Mouse (Mus musculus): ENCODE measurements at regions not wholly inside any gene's neighbourhood (a gene's known extent, or its start where the extent isn't known, plus 50 kb on each side); places are given as distances from the start of the nearest gene placed in this dataset.
"Not testable (repeated sequence)": the region's sequence is repeated elsewhere in the genome, so short reads cannot be mapped to it uniquely, and the experiment has no call there.

- DNase-seq, result no peak
Observed at GRCm38 (mm10) chr5:18502831-18503230, 142.7 kb upstream of the Gnai1 start.

GRCm38 (mm10) chr5:18494305-18494704 lies 134.2 kb upstream of the Gnai1 start:
- no peak for DNase-seq

GRCm38 (mm10) chr5:18489709-18490108 lies 129.6 kb upstream of the Gnai1 start:
- no peak for DNase-seq

- no peak for DNase-seq
Observed at GRCm38 (mm10) chr5:18487076-18487772, 127.1 kb upstream of the Gnai1 start.

- DNase-seq, result no peak
Observed at GRCm38 (mm10) chr5:18484376-18484775, 124.2 kb upstream of the Gnai1 start.

GRCm38 (mm10) chr5:18478420-18478819 lies 118.3 kb upstream of the Gnai1 start:
- DNase-seq, result no peak

- DNase-seq, result no peak
Observed at GRCm38 (mm10) chr5:18477372-18478017, 117.3 kb upstream of the Gnai1 start.

GRCm38 (mm10) chr5:18472114-18472513 lies 112.0 kb upstream of the Gnai1 start:
- no peak for DNase-seq

- DNase-seq, result no peak
Observed at GRCm38 (mm10) chr5:18457771-18458170, 97.6 kb upstream of the Gnai1 start.

GRCm38 (mm10) chr5:18456196-18456595 lies 96.0 kb upstream of the Gnai1 start:
- no peak for DNase-seq

GRCm38 (mm10) chr5:18452871-18453757 lies 93.0 kb upstream of the Gnai1 start:
- DNase-seq, result not testable (repeated sequence)

- no peak for DNase-seq
Observed at GRCm38 (mm10) chr5:18449261-18449660, 89.1 kb upstream of the Gnai1 start.

GRCm38 (mm10) chr5:18448330-18448670 lies 88.1 kb upstream of the Gnai1 start:
- no peak for DNase-seq

GRCm38 (mm10) chr5:18447665-18448329 lies 87.6 kb upstream of the Gnai1 start:
- DNase-seq, result no peak

GRCm38 (mm10) chr5:18445969-18446368 lies 85.8 kb upstream of the Gnai1 start:
- DNase-seq, result peak; percentile 8

GRCm38 (mm10) chr5:18439986-18440385 lies 79.8 kb upstream of the Gnai1 start:
- DNase-seq, result no peak

GRCm38 (mm10) chr5:18439281-18439680 lies 79.1 kb upstream of the Gnai1 start:
- DNase-seq, result no peak

GRCm38 (mm10) chr5:18436099-18436748 lies 76.1 kb upstream of the Gnai1 start:
- DNase-seq, result no peak

- DNase-seq, result no peak
Observed at GRCm38 (mm10) chr5:18434245-18434644, 74.1 kb upstream of the Gnai1 start.

GRCm38 (mm10) chr5:18433287-18433686 lies 73.1 kb upstream of the Gnai1 start:
- DNase-seq, result no peak

GRCm38 (mm10) chr5:18425098-18425497 lies 64.9 kb upstream of the Gnai1 start:
- DNase-seq, result no peak

GRCm38 (mm10) chr5:18414892-18415291 lies 54.7 kb upstream of the Gnai1 start:
- no peak for DNase-seq
